Mouse (Mus musculus) MEL (cell line): ENCODE data around the gene Scamp4. TPM values are rescaled to one million over a fixed set of nuclear protein-coding genes. Genes with fewer than 3 reads are reported as not detected.

ENCODE experiments used
- DNase-seq: peaks from one replicate; pipeline ENCODE4 v3.0.0; 2011; ENCODE audit warnings: low read depth, low spot score
- H3K27ac ChIP-seq: 2 replicates; pipeline ENCODE4 v1.5.1; 2012; ENCODE audit warnings: low read depth, mild to moderate bottlenecking, control low read depth, low read length, moderate library complexity; ENCODE audit not compliant: control insufficient read depth
- H3K27me3 ChIP-seq, 2 experiments: fragments of 150-350 bp in 1 of 2; sonication (generic) in 1 of 2; 2 replicates each; pipeline ENCODE4 v1.6.1; 2012; ENCODE audit warnings: low read length in 2 of 2, mild to moderate bottlenecking in 2 of 2, improper control_type of control experiment in 1 of 2, moderate library complexity in 1 of 2; ENCODE audit not compliant: insufficient read depth in 2 of 2, control insufficient read depth in 1 of 2
- H3K36me3 ChIP-seq, 2 experiments: 2 replicates each; pipeline ENCODE4 v1.6.1; 2012 to 2014; ENCODE audit warnings: low read length in 2 of 2, improper control_type of control experiment in 1 of 2, inconsistent platforms in 1 of 2, mild to moderate bottlenecking in 1 of 2; ENCODE audit not compliant: insufficient read depth in 2 of 2, control insufficient read depth in 1 of 2
- H3K4me1 ChIP-seq, 2 experiments: fragments of 150-350 bp in 1 of 2; sonication (generic) in 1 of 2; 2 replicates each; pipeline ENCODE4 v1.6.1; 2012; ENCODE audit warnings: low read length in 2 of 2, improper control_type of control experiment in 1 of 2, mild to moderate bottlenecking in 1 of 2; ENCODE audit not compliant: insufficient read depth in 2 of 2, control insufficient read depth in 1 of 2
- H3K4me3 ChIP-seq, 2 experiments: fragments of 150-350 bp in 1 of 2; sonication (generic) in 1 of 2; 2 replicates each; pipeline ENCODE4 v1.5.1; 2012; ENCODE audit warnings: low read depth in 2 of 2, low read length in 2 of 2, mild to moderate bottlenecking in 2 of 2, moderate library complexity in 2 of 2, control low read depth in 1 of 2, improper control_type of control experiment in 1 of 2; ENCODE audit not compliant: control insufficient read depth in 1 of 2, insufficient read depth in 1 of 2
- H3K79me2 ChIP-seq: 2 replicates; pipeline ENCODE4 v1.6.1; 2012; ENCODE audit warnings: mild to moderate bottlenecking, low read length, moderate library complexity; ENCODE audit not compliant: control insufficient read depth, poor library complexity, insufficient read depth
- H3K9ac ChIP-seq: 2 replicates; pipeline ENCODE4 v1.6.1; 2012; ENCODE audit warnings: low read depth, mild to moderate bottlenecking, control low read depth, low read length, moderate library complexity; ENCODE audit not compliant: control insufficient read depth, poor library complexity, severe bottlenecking
- H3K9me3 ChIP-seq: fragments of 150-350 bp; sonication (generic); replicated peaks from 2 replicates; pipeline ENCODE4 v1.6.1; 2012; ENCODE audit warnings: mild to moderate bottlenecking, low read length, improper control_type of control experiment, moderate library complexity; ENCODE audit not compliant: insufficient read depth
- CHD1 ChIP-seq: IDR thresholded peaks from 2 replicates; pipeline ENCODE4 v1.6.1; 2012; ENCODE audit warnings: low read depth, mild to moderate bottlenecking, inconsistent platforms, low read length, improper control_type of control experiment
- CHD2 ChIP-seq: IDR thresholded peaks from 2 replicates; pipeline ENCODE4 v1.6.1; 2011; ENCODE audit warnings: low read length, improper control_type of control experiment
- CTCF ChIP-seq, 3 experiments: IDR thresholded peaks in 2 of 3; conservative IDR thresholded peaks in 1 of 3; 2 replicates each; pipeline ENCODE4 v1.5.1; 2011 to 2012; ENCODE audit warnings: low read length in 3 of 3, low read depth in 2 of 3, mild to moderate bottlenecking in 2 of 3, improper control_type of control experiment in 1 of 3, inconsistent platforms in 1 of 3, mixed read lengths in 1 of 3, moderate library complexity in 1 of 3; ENCODE audit not compliant: control insufficient read depth in 1 of 3, insufficient read depth in 1 of 3, poor library complexity in 1 of 3, severe bottlenecking in 1 of 3
- E2F4 ChIP-seq: IDR thresholded peaks from 2 replicates; pipeline ENCODE4 v1.6.1; 2011; ENCODE audit warnings: low read depth, low read length, improper control_type of control experiment, borderline replicate concordance
- ELF1 ChIP-seq: IDR thresholded peaks from 2 replicates; pipeline ENCODE4 v1.6.1; 2014; ENCODE audit warnings: low read depth, mild to moderate bottlenecking, inconsistent platforms, low read length, improper control_type of control experiment, moderate library complexity
- EP300 ChIP-seq, 2 experiments: IDR thresholded peaks; 2 replicates each; pipeline ENCODE4 v1.6.1; 2011; ENCODE audit warnings: improper control_type of control experiment in 2 of 2, low read length in 2 of 2, low read depth in 1 of 2, mild to moderate bottlenecking in 1 of 2
- ETS1 ChIP-seq: IDR thresholded peaks from 2 replicates; pipeline ENCODE4 v1.6.1; 2012; ENCODE audit warnings: low read depth, mild to moderate bottlenecking, inconsistent platforms, low read length, improper control_type of control experiment, moderate library complexity
- GATA1 ChIP-seq: IDR thresholded peaks from 2 replicates; pipeline ENCODE4 v1.6.1; 2011; ENCODE audit warnings: low read depth, low read length, improper control_type of control experiment
- HCFC1 ChIP-seq: IDR thresholded peaks from 2 replicates; pipeline ENCODE4 v1.6.1; 2012; ENCODE audit warnings: low read depth, mild to moderate bottlenecking, inconsistent platforms, low read length, improper control_type of control experiment, moderate library complexity
- KAT2A ChIP-seq: conservative IDR thresholded peaks from 2 replicates; pipeline ENCODE4 v1.6.1; 2012; ENCODE audit warnings: low read depth, low read length, improper control_type of control experiment, inconsistent platforms
- MAX ChIP-seq: IDR thresholded peaks from 2 replicates; pipeline ENCODE4 v1.6.1; 2011; ENCODE audit warnings: low read length, improper control_type of control experiment
- MEF2A ChIP-seq: IDR thresholded peaks from 2 replicates; pipeline ENCODE4 v1.6.1; 2014; ENCODE audit warnings: low read depth, mild to moderate bottlenecking, inconsistent platforms, low read length, improper control_type of control experiment; ENCODE audit not compliant: poor library complexity, insufficient replicate concordance, severe bottlenecking; ENCODE audit errors: extremely low read depth
- MXI1 ChIP-seq: IDR thresholded peaks from 2 replicates; pipeline ENCODE4 v1.6.1; 2011; ENCODE audit warnings: mild to moderate bottlenecking, low read depth, low read length, improper control_type of control experiment
- MYB ChIP-seq: IDR thresholded peaks from 2 replicates; pipeline ENCODE4 v1.6.1; 2011; ENCODE audit warnings: mild to moderate bottlenecking, low read depth, low read length, improper control_type of control experiment
- NELFE ChIP-seq: IDR thresholded peaks from 2 replicates; pipeline ENCODE4 v1.6.1; 2011; ENCODE audit warnings: low read depth, low read length, improper control_type of control experiment
- NRF1 ChIP-seq: IDR thresholded peaks from 2 replicates; pipeline ENCODE4 v1.6.1; 2014; ENCODE audit warnings: low read depth, mild to moderate bottlenecking, inconsistent platforms, low read length, improper control_type of control experiment, moderate library complexity; ENCODE audit not compliant: poor library complexity, insufficient read depth, severe bottlenecking
- POLR2A ChIP-seq, 2 experiments: IDR thresholded peaks; 2 replicates each; pipeline ENCODE4 v1.6.1; 2011 to 2012; ENCODE audit warnings: low read length in 2 of 2, mild to moderate bottlenecking in 2 of 2, control low read depth in 1 of 2, improper control_type of control experiment in 1 of 2, low read depth in 1 of 2, moderate library complexity in 1 of 2; ENCODE audit not compliant: control insufficient read depth in 1 of 2, insufficient read depth in 1 of 2, poor library complexity in 1 of 2
- POLR2AphosphoS5 ChIP-seq: IDR thresholded peaks from 2 replicates; pipeline ENCODE4 v1.6.1; 2012; ENCODE audit warnings: low read depth, borderline replicate concordance, mild to moderate bottlenecking, inconsistent platforms, low read length, moderate library complexity, mixed read lengths
- RAD21 ChIP-seq: IDR thresholded peaks from 2 replicates; pipeline ENCODE4 v1.6.1; 2011; ENCODE audit warnings: mild to moderate bottlenecking, low read depth, low read length, improper control_type of control experiment
- RCOR1 ChIP-seq: IDR thresholded peaks from 2 replicates; pipeline ENCODE4 v1.6.1; 2012; ENCODE audit warnings: low read depth, mild to moderate bottlenecking, inconsistent platforms, low read length, improper control_type of control experiment
- SIN3A ChIP-seq: IDR thresholded peaks from 2 replicates; pipeline ENCODE4 v1.6.1; 2012; ENCODE audit warnings: low read length, improper control_type of control experiment, inconsistent platforms
- TBP ChIP-seq: IDR thresholded peaks from 2 replicates; pipeline ENCODE4 v1.8.0; 2011; ENCODE audit warnings: low read depth, low read length, improper control_type of control experiment
- TCF12 ChIP-seq: IDR thresholded peaks from 2 replicates; pipeline ENCODE4 v1.6.1; 2014; ENCODE audit warnings: low read depth, mild to moderate bottlenecking, inconsistent platforms, low read length, improper control_type of control experiment, moderate library complexity
- UBTF ChIP-seq: IDR thresholded peaks from 2 replicates; pipeline ENCODE4 v1.6.1; 2012; ENCODE audit warnings: low read depth, mild to moderate bottlenecking, inconsistent platforms, low read length, improper control_type of control experiment, moderate library complexity, borderline replicate concordance; ENCODE audit not compliant: insufficient read depth
- ZMIZ1 ChIP-seq: IDR thresholded peaks from 2 replicates; pipeline ENCODE4 v1.6.1; 2012; ENCODE audit warnings: low read depth, mild to moderate bottlenecking, inconsistent platforms, low read length, improper control_type of control experiment, moderate library complexity
- ZNF384 ChIP-seq: IDR thresholded peaks from 2 replicates; pipeline ENCODE4 v1.6.1; 2012; ENCODE audit warnings: low read depth, mild to moderate bottlenecking, inconsistent platforms, low read length, improper control_type of control experiment
- polyA plus RNA-seq, 2 experiments: library from polyadenylated mRNA; stranded (reverse) in 1 of 2; unstranded in 1 of 2; fragments of >175 nt in 1 of 2; fragments of >200 nt in 1 of 2; gene quantifications; 2 replicates each; pipeline versions ENCODE4 v1.2.1 to v1.2.4; 2012; ENCODE audit warnings: low replicate concordance in 2 of 2, low read depth in 1 of 2; ENCODE audit not compliant: insufficient read length in 2 of 2, insufficient read depth in 1 of 2, missing spikeins in 1 of 2
- total RNA-seq: library from RNA; depleted of rRNA; stranded (reverse); fragments of 300-350 nt; gene quantifications from 2 replicates; pipeline ENCODE4 v1.2.3, GENCODE M21; 2012

The Scamp4 gene
- total and polyA plus RNA-seq, 3 experiments, result 34.2 to 140 TPM; not detected in 1

DNA sequence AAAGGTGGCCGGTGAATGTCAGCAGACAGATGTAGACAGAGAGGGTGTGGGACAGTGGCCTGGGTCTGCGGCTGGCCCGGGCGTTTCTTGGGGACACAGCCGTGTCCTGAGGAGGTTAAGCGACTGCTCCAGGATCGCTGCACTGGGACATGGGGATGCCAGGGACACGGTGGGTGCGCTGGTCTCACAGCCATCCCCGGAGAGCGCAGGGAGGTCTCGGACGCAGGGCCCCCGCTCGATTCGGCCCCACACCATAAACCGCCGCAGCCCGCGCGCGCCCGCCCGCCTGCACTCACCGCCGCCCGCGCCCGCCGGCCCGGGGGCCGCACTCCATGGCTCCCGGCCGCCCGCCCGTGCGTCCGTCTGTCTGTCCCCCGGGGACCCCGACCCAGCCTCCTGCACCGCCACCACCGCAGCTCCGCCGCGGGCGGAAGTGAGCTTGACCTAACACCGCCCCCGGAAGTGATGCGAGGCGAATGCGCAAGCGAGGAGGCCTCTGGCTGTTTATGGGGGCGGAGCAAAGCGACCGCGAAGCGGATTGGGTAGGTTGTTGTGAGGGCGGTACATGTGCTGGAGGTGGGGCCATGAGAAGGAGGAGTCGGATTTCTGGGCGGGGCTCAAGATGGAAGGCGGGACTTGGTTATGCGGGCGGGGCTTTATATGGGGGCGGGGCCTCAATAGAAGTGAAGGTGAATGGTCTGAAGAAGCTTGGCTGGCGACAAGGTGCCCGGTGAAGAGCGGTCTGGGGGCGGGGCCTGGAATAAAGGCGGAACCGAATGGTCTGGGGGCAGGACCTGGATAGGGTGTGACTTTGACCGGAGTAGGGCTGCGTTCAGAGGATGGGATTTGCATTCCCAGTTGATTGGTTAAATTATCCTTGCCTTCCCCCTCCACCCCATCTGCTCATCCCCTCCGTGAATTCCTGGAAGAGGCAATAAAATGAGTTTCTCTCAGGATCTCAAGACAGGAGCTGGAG, 12.5 kb upstream of the Scamp4 start, which contains the start of gene Abhd17a (continued):
- TF ChIP-seq CTCF (IDR thresholded peaks at IDR 0.05 in 2 of 3, conservative IDR thresholded peaks at IDR 0.05 in 1 of 3; ENCODE audit: control insufficient read depth in 1 of 3, insufficient read depth in 1 of 3, low read depth in 2 of 3, low read length in 3 of 3, poor library complexity in 1 of 3, severe bottlenecking in 1 of 3), result no peak
- no peak for TF ChIP-seq EP300 (IDR thresholded peaks at IDR 0.05; ENCODE audit: low read depth in 1 of 2, low read length in 2 of 2)
- TF ChIP-seq TBP, result peak; percentile 60
- TF ChIP-seq CHD1, result no peak
- no peak for TF ChIP-seq MAX
- no peak for TF ChIP-seq ZMIZ1
- no peak for TF ChIP-seq POLR2AphosphoS5
- peak; percentile 76 for TF ChIP-seq SIN3A
- peak; percentile 84 for TF ChIP-seq HCFC1
- peak; percentile 23 for TF ChIP-seq MXI1
- TF ChIP-seq E2F4, result no peak
- TF ChIP-seq CHD2, result no peak
- TF ChIP-seq GATA1, result no peak
- no peak for TF ChIP-seq ZNF384
- TF ChIP-seq RCOR1, result no peak; the same call in 1 of the 2 replicates
- TF ChIP-seq MYB, result no peak
- peak; percentile 89 for TF ChIP-seq ELF1
- peak; percentile 9; the same call in 1 of the 2 replicates for TF ChIP-seq ETS1
- peak; percentile 88 to 95 for TF ChIP-seq POLR2A (IDR thresholded peaks at IDR 0.05; ENCODE audit: control insufficient read depth in 1 of 2, insufficient read depth in 1 of 2, low read depth in 1 of 2, low read length in 2 of 2, poor library complexity in 1 of 2)
- TF ChIP-seq NELFE, result peak; percentile 88
- TF ChIP-seq NRF1, result peak; percentile 78

- DNase-seq, result no peak
- Histone ChIP-seq H3K4me1 (peaks cover 0 to 6% of the 10 kb centered on the region in 2 experiments; a peak in 2 of 4 replicates), H3K9ac (no peak overlapping the region), H3K9me3 (no peaks in the 10 kb centered on the region), H3K36me3 (no peaks in the 10 kb centered on the region), H3K27ac (no peak overlapping the region), H3K79me2 (no peaks in the 10 kb centered on the region), H3K4me3 (no peak overlapping the region), H3K27me3 (no peaks in the 10 kb centered on the region)
- no peak for TF ChIP-seq CHD1
- no peak for TF ChIP-seq ETS1
- no peak for TF ChIP-seq GATA1
- no peak for TF ChIP-seq RAD21
- no peak for TF ChIP-seq ZNF384
- no peak for TF ChIP-seq KAT2A
- TF ChIP-seq MEF2A, result no peak
- TF ChIP-seq NELFE, result no peak
- TF ChIP-seq CHD2, result no peak
- TF ChIP-seq TCF12, result no peak
- TF ChIP-seq ELF1, result no peak
- no peak for TF ChIP-seq POLR2AphosphoS5
- TF ChIP-seq UBTF, result no peak
These were observed 6.4 kb upstream of the Scamp4 start for GRCm38 (mm10) chr10:80596318-80596717.
